Mouse (Mus musculus) small intestine, adult 10 weeks (tissue): ENCODE data around the gene Elk4. TPM values are rescaled to one million over a fixed set of nuclear protein-coding genes. Genes with fewer than 3 reads are reported as not detected.

Experiments used
- polyA plus RNA-seq: library from polyadenylated mRNA; stranded (reverse); fragments of 350-450 nt; fragmentation: Illumina TruSeq; extraction: RNeasy Lipid Tissue Mini Kit (QIAGEN cat#74804); gene quantifications from one replicate; pipeline ENCODE4 v1.2.3, GENCODE M21; 2014; ENCODE audit warnings: low replicate concordance

The Elk4 gene
- polyA plus RNA-seq: 36.5 TPM

DNA sequence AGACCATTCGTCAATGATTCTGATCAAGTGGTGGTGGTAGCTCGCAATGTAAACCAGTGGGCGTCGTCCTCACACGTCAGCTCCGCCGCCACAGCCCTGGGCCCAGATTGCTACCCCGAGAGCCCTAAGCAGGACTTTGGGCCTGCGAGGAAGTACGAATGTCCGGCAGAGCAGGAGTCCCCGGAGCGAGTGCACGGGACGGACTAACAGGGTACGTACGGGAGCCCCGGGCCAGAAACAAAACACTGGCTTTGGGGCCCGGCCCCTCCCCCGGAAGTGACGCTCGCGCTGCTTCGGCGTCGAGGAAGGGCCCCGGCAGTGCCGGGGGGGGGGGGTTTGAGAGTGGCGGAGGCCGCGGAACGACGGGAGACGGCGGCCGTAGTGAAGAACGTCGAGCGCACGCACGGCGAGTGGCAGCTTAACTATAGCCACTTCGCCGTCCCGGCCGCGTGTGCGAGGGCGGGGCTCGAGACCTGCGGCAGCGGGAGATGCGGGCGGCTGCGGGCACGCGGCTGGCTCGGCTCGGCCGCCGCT, at the start of gene Elk4:
TSS of gene Elk4 (plus strand) at position 326 of the 534 bp plus-strand sequence.

GRCm38 (mm10) chr1:131962606-131963084, 44.8 kb upstream of the Elk4 start, which contains the start of gene Slc45a3:
Slc45a3 (plus strand) TSS chr1:131962967.

DNA sequence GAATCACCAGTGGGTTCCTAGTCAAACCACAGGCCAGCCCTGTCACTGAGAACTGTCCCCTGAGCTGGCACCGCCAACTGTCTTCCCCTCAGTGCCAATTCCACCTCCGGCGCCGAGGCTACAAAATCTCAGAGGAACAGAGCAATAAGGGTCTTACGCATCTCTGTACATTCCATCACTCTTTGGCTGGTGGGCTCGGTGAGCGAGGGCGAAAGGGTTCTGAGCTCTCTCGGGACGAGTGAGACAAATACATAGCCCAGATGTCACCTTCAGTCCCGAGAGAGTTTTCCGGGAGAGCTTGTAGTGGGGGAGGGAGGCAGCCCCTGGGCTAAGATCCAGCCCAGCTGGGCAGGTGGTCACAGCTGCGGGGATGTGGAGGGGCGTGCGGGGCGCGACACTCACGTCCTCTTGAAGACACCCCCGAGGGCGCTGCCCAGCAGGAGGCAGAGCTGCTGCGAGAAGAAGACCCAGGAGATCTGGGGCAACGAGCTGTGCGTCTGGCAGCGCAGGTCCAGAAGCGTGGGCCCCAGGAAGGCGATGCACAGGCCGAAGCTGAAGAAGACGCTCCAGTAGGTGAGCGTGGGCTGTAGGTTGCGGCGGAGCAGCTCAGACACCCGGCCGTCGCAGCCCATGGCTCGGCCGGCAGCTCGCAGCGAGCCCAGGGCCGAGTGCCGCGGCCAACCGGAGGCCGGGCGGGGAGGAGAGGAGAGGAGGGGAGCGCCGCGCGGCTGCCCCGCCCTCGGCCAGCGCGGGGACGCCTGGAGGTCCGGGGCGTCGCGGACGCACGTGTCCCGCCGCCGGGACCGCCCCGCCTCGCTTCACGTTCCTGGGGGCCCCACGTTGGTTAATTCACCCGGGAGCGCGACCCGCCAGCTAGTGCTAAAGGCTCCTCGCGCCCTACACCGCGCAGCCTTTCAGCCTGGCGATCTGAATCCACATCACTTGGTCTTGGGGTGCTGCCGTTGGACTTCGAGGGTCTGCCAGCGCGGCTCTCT, 60.2 kb downstream of the Elk4 start, which contains the start of gene Mfsd4a:
TSS of gene Mfsd4a (minus strand) at position 802 of the 995 bp plus-strand sequence.

Other genes with a start within 250 kb of the Elk4 start
- gene Pm20d1, start 210.2 kb upstream of the Elk4 start, polyA plus RNA-seq: 33.3 TPM
- gene Slc41a1, start 180.1 kb upstream of the Elk4 start, polyA plus RNA-seq: 1.9 TPM
- 1.6 TPM for gene Rab29, start 140.4 kb upstream of the Elk4 start, polyA plus RNA-seq
- gene Nucks1, start 97.1 kb upstream of the Elk4 start, polyA plus RNA-seq: 66.8 TPM
- gene Slc45a3, start 44.6 kb upstream of the Elk4 start, polyA plus RNA-seq: not detected
- 15.8 TPM for gene Mfsd4a, start 60.5 kb downstream of the Elk4 start, polyA plus RNA-seq
- 3.0 TPM for gene Cdk18, start 132.1 kb downstream of the Elk4 start, polyA plus RNA-seq
- gene Lemd1, start 183.8 kb downstream of the Elk4 start, polyA plus RNA-seq: not detected
- gene AC124108.1, start 183.8 kb downstream of the Elk4 start, polyA plus RNA-seq: not detected
- not detected for gene Gm10188, start 222.2 kb downstream of the Elk4 start, polyA plus RNA-seq